Mouse (Mus musculus) granulocyte monocyte progenitor cell, adult 5-6 weeks (primary cell): ENCODE results near the gene Nr2c2. TPM values are rescaled to one million over a fixed set of nuclear protein-coding genes. Genes with fewer than 3 reads are reported as not detected.
A peak's percentile ranks its signal among the peaks of the same experiment; 100 is the strongest.
"Not testable (repeated sequence)": the region's sequence is repeated elsewhere in the genome, so short reads cannot be mapped to it uniquely, and the experiment has no call there.

Source experiments
- ATAC-seq: replicated peaks from 2 replicates; pipeline ENCODE4 v1.8.0; 2016; ENCODE audit warnings: mild to moderate bottlenecking, moderate TSS enrichment, inconsistent platforms; ENCODE audit not compliant: poor library complexity, severe bottlenecking
- total RNA-seq, 2 experiments: library from RNA; stranded (forward) in 1 of 2; stranded (reverse) in 1 of 2; fragments of 200-712, 200-1000 nt in 1 of 2; fragments of >200 nt in 1 of 2; fragmentation: Nextera tagmentation in 1 of 2; gene quantifications; 2 replicates each; pipeline ENCODE4 v1.2.3; 2014 to 2017

Gene Nr2c2
- total RNA-seq (2014; fragmentation: Nextera tagmentation) (44.3 and 54.1 TPM in 2 replicates), total RNA-seq (2017) (44.4 and 44.6 TPM in 2 replicates)

DNA sequence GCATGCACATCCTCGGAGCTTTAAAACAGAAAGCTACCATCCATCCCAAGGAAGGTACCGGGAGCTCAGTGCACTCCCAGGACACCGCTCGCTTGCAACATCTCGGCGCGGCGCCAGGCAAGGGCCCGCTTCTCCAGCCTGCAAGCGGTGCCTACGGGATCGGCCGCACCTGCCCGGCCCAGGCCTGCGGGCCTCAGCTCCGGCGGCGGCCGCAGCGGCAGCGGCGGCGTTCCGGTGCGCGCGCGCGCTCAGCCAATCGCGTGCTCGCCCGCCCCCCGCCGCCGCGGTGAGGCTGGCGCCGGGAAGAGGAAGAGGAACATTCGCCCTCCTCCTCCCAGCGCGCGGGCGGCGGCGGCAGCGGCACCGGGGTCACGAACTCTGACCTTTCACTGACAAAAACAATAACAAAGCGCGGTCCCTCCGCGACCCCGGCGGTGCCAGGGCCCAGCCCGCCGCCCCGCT, at the start of gene Nr2c2:
Gene Nr2c2, plus strand, starts transcription at position 261 of the 462 bp plus-strand sequence.
- ATAC-seq = peak; percentile 60

DNA sequence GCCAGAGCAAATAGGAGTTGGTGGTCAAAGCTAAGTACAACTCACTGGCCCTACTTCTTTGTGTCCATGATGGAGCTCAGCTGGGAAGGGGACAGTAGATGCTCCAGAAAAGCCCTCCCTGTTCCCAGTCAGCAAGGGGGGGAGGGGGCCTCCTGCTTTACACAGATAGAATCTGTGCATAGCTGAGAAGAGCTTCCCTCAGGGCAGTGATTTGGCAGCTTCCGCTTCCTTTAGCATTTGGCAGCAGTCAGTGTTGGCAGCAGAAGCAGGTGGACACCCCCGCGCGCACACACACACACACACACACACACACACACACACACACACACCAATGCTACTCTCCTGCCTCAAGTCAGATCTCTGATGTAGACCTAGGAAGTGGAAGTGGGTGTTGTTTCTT, 49.1 kb upstream of the Nr2c2 start:
- ATAC-seq = no peak

DNA sequence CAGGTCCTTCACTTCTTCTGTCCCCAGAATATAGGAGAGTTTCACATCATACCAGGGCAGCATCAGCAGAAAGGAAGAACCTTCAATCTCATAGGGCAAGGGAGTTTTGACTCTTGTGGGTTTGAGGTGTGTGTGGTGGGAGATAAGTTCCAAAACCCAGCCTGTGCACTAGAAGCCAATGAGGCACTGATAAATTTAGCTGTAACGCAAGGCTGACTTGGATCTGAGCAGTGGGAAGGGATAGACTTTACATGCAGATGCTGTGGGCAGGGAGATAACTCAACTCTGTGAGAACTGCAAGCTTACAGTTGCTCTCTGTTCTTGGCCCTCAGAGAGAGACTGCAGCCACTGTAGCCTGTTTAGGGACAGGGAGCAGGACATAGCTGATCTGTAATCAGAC, 48.3 kb upstream of the Nr2c2 start:
- no peak for ATAC-seq

DNA sequence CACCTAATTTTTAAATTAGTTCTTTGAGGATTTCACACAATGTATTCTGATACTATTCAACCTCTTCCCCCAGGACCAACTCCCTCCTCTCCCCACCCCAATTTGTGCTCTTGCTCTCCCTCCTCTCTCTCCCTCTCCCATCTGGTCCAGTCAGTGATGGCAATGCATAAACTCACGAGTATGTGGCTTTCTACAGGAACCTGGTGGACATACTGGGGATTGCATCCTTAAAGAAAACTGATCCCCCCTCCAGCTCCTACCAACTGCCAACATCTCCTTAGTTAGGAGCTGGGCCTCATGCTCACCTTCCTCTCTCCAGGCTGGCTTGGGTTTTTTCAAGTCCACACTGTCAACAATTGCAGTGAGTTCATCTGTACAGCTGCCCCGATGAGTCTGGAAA, 33.4 kb upstream of the Nr2c2 start:
- ATAC-seq = peak; percentile 50

DNA sequence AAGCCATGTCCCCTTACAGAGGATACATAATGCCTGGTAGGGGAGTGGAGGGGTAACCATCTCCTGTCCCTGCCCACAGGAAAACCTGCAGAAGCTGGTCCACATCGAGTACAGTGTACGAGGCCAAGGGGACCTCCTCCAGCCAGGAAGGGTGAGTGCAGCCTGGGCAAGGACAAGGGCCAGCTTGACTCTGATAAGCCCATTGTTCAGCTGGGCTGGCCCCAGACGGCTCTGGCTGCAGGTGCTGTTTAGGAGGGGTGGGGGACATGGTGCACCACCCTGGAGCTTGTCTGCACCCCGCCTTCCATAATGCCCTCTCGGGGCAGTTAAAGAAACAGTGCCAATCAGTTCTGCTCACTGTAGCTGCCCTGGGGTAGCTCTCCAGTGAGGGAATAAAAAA, 29.5 kb upstream of the Nr2c2 start:
- ATAC-seq = no peak

DNA sequence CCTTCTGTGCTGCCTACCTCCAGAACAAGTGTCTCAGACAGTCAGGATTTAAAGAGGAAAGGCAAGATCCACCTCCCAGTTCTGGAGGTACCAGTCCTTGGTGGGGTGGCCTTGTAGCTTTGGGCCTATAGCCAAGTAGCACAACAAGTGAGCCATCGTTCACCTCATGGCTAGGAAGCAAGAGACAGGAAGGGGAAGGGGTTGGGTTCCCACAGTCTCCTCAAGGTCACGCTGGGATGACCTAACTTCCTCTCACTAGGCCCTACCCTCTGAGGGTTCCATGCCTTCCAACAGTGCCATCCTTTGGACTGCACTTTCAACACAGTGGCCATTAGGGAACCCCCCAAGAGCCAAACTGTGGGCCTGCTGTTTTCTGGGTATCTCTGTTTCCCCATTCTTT, 27.7 kb upstream of the Nr2c2 start:
- ATAC-seq = peak; percentile 33; the same call in 1 of the 2 replicates

DNA sequence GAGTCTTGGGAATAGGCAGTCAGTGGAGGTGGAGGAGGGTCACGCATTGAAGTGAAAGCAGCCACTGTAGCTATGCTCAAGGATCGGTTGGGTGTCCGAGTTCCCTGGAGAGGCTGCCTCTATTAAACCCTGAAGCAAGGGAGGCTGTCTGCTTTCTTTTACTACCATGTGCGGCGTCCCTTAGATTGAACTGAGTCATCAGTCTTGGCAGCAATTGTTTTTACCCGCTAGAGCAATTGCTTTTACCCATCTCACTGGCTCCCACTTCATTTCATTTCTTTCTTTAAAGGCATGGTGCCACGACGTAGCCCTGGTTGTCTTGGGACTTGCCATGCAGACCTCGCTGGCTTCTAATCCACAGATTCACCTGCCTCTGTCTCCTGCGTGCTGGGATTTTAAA, 27.1 kb upstream of the Nr2c2 start:
- ATAC-seq = no peak

DNA sequence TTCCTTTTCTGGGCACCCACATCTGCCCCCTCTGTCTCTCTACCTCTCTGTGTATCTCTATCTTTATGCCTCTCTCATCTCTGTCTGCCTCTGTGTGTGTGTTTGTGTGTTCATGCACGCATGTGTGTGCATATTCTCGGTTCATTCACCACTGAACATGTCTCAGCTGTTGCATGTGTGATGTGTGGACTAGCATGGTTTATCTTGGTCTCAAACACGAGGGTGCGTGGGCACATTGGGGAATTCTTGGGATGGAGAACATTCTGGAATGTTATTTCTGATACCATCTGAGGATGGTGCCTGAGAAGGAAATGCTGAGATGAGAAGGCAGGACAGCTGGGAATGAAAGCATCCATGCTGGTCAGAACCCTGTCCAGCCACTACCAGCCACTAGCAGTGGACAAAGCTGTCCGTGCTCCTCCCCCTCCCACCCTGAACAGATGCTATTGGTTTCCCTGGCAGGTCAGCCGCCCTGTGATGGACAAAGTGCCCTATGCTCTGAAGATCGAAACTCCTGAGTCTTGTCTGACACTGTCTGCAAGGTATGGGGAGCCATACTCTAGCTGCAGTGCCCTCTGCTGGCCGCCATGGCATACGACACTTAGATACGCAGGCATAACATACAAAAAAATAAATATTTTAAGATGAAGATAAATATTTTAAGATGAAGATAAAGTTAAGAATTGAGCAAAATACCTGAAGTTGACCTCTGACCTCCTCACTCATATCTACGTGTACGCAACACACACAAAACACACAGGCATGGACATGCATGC, 25.3 kb upstream of the Nr2c2 start:
- ATAC-seq = peak; percentile 52

DNA sequence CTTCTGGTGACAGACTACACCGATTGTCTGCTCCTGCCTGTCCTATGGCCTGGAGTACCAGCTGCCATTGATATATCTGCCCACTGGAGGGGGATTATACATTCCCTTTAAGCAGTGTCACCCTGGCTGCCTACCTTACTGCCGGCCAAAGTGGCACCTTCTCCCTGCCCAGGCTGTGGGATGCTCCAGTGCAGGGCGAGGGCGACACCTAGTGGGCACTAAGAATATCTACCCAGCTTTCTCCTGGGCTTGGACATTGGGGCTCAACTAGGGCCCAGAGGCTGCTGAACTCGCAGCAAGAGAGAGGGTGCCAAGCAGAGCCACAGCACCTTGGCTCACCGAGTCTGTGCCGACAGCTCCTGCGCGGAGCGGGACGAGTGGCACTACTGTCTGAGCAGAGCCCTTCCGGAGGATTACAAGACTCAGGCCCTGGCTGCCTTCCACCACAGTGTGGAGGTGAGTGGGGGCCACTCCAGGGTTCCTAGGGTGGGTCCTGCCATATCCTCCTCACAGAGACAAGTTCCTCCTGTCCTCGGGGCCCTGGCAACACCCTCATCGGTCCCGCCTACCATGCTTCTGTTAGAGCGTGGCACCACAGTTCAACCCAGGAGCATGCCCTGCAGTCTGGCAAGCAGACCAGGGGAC, 23.9 kb upstream of the Nr2c2 start:
- ATAC-seq = peak; percentile 93

DNA sequence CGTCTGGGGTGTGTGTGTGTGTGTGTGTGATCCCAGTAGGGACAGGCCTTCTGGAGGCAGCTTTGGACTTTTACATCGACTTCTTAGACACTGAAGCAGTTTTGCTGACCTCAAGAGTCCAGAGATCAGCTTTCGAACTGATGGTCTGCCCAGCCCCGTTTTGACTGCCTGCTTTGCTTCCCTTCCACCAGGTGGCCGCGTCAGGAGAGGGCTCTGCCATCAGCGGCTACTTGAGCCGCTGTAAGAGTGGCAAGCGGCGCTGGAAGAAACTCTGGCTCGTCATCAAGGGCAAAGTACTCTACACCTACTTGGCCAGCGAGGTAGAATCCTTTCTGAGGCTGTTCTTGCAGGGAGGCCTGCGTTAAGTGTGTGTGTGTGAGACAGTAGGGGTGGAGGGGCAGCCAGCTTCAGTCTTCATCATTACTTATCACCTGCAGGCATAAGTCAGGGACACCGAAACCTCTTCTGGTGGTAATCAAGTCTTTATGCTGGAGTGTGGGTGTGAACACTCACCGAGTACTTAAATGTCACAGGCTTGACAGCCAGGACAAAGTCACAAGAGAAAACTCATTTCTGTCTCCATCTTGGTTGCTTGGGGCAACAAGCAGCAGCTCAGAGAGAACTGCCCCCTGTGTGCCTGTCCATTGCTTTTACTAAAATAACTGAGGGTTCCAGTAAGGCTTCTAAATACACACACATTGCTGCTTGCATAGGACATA, 19.9 kb upstream of the Nr2c2 start:
- no peak for ATAC-seq

DNA sequence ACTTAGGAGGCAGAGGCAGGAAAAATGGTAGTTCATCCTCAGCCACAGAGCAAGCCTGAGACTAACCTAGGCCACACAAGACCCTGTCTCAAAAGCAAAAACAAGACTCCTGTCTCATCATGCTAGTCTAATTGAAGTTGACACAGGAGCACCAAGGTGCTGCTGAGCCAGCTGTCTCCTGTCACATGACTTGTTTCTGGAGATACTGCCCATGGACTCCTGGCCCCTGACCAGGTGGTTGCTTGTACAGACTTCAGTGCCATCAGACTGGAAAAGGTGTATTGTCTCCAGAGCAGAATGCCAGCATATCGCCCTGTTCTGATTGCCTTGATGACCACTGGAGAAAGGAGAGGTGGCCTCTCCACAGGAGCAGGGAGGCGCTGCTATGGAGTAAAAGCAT, 10.5 kb upstream of the Nr2c2 start:
- ATAC-seq = no peak

DNA sequence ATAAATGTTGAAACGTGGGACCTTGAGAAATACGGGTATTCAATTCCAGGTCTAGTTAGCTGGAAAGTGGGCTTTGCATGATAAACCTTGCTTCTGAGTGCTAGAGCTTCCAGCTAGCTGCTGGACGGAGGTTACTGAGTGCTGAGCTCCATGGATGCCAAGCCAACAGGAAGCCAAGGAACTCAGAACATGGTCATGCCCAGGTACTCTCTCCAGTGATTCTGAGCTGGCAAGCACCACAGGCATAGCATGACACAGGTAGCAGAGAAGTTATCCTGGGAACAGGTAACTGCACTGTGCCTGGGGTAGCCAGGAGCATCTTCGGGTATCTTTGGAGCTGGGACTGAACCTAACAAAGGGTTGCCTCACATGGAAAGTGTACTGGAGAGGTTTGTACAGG, 8.4 kb upstream of the Nr2c2 start:
- ATAC-seq = no peak

DNA sequence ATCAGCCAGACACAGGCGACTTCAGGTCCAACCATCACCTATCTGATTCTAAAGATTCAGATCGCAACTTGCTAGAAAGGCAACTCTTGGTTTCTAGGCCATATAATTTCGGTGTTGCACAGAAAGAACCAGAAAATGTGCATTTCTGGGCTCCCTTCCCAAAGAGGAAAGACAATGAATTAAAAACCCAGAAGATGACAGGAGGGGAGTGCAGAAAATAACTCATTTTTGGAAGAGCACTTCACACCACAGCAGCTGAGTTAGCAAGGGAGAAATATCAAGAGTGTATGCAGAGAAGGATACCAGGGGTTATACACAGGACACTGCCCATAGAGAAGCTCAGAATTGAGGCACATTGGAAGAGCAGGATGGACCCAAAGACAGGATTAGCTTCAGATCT, 6.3 kb upstream of the Nr2c2 start:
- ATAC-seq = no peak

DNA sequence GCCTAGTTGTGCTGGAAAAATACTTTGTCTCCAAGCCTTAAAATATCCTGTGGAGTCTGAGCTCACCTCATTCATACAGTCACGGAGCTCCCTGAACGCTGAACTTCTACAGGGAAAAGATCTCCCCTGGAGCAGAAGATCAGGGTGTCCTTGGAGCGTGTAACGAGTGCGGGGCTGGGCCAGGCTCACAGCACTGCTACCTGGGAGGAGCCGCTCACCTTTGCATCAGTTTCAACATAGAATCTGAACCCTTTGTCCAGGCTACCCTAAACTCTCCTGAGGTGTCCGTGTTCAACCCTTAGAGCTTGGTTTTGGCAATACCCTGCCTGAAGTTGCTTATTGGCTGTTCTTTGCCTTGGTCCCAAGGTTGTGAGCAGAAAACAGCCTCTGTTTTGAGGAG, 2.0 kb upstream of the Nr2c2 start:
- ATAC-seq = not testable (repeated sequence)

DNA sequence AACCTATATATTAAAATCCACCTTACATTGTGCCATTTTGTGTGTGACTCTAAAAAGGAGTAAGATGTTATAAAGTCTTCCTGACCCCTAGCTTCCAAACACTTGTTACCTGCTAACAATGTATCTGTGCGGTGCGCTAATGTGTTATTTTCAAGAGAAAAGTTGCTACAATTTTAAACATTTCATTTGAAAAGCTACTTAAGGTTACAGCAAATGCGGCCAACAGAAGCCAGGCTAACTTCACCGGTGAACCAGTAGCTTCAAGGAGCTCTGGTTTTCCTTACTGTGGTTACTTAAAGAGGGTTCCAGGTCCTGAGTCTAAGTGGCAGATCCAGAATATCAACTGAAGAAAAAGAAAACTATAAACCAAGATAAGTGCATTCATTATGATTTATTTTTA, 1.2 kb upstream of the Nr2c2 start:
- no peak for ATAC-seq

DNA sequence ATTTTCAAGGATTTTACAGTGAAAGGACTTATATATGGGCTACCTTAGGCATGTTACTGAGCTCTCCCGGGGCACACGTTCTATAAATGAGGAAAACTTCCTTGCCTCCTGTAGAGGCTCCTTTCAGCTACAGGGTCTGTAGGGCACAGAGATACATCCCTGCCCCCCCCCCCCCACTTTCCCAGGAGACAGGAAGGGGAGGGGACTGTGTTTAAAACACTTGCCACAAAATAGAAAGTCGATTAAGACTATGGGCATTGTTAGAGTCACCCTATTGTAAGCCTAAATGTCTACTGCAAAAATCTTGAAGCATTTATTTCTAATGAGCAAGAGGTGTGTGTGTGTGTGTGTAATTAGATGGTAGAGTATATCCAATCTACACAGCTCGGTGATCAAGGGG, 693 bp upstream of the Nr2c2 start:
- ATAC-seq = no peak

DNA sequence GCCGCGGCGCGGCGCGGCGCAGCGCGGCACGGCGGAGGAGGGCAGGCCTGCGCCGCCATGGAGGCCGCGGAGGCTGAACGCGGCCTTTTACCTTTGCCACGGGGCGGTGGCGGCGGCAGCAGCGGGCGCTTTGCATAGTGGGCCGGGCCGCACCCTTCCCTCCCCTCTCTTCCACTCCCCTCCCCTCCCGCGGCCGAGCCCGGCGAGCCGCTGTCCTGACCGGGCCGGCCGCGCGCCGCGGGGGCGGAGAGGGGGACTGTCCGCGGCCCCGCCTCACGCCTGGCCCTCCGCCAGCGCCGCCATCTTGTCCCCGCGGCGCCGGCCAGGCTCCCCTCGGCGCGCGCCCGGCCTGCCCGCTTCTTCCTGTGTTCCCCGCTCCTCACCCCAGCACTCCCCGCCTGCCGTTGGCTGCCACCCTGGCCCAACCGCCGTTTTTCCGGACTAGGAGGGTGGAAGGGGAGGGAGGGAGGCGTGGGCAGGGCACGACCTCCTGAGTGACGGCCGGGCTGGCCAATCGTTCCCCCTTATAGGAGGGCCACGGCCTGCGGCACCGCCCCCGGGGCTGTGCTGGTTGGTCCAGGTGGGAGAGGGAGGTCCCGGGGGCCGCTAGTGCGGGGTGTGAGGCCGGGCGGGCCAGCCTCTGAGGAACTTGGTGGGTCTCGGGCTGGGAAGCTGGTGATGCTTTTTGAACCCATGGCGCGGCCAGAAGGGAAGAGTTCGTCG, 738 bp downstream of the Nr2c2 start:
- peak; percentile 90 for ATAC-seq

DNA sequence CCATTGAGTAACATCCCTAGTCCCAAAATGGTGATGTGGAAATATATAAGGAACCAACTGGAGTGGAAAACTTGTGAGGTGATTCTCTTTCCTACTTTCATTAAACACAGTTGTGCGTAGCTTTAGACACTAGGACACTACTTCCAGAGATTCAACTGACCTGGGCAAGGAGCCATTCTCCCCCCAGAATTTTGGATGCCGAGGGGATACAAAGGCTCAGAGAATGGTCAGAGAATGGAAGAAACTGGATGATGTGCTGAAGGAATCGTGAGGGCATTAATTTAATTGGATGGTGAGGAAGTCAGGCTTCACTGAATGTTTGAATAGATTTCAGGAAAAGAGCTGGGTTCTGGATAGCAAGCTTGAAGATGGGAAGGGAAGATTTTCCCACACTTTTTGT, 1.5 kb downstream of the Nr2c2 start:
- peak; percentile 38; the same call in 1 of the 2 replicates for ATAC-seq

DNA sequence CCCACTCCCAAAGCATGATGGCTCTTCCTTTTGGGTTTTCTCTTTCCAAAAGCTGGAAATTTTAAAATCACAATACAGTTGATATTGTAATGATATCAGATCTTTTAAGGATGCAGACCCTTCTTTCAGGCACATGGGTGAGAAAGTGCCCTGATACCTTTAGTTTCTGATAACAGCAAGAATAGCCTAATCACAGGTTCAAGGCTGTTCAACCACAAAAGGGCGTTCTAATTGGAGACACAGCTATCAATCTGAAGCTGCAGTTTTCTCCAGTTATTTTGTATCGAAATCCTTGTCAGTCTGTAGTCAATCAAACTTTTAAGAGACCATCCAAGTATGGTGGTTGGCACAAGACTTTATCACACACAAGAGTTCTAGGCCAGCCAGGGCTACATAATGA, 2.7 kb downstream of the Nr2c2 start:
- ATAC-seq = no peak

DNA sequence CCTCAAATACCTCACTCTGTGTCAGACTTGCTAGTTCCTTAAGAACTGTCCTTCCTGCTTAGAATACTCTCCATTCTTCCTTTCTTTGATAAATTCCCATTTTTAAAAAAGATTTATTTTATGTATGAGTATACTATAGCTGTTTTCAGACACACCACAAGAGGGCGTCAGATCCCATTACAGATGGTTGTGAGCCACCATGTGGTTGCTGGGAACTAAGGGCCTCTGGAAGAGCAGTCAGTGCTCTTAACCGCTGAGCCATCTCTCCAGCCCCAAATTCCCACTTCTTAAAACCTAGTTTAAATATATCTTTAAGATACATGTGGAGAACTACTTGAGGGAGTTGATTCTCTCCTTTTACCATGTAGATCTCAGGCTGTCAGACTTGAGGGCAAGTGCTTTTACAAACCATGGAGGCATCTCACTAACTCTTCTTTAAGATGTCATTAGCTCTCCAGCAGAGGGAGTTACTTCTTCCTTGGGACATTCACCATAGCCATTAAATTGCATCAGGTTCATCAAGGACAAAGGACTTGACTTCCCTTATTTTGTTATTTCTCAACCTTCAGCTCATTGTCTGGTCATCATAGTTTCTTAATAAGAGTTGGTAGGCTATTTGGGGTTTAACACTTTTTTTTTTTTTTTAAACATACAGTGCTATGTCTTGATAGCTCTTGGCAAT, 9.6 kb downstream of the Nr2c2 start:
- peak; percentile 96 for ATAC-seq
